Mouse (Mus musculus) CH12F3 (cell line): ENCODE data around the gene Acsm2.
"Not testable (repeated sequence)": the region's sequence is repeated elsewhere in the genome, so short reads cannot be mapped to it uniquely, and the experiment has no call there.

Experiments used
- in situ Hi-C: fragments of 300-500 bp; cut with MboI; formaldehyde crosslinking; loops from 2 replicates; pipeline ENCODE4 v1.14.3; 2020; ENCODE audit warnings: low sequenced_read_pairs

Gene Acsm2

GRCm38 (mm10) chr7:119560452-119560835 is 6.3 kb downstream of the Acsm2 start:
- in situ Hi-C loops = no loop called here

- in situ Hi-C loops = no loop called here
These were observed 7.3 kb downstream of the Acsm2 start for GRCm38 (mm10) chr7:119561441-119561840.

- in situ Hi-C loops = not testable (repeated sequence)
These were observed 8.3 kb downstream of the Acsm2 start for GRCm38 (mm10) chr7:119562476-119562875.

GRCm38 (mm10) chr7:119594530-119595107 is 40.5 kb downstream of the Acsm2 start:
- in situ Hi-C loops = no loop called here

- in situ Hi-C loops = no loop called here
These were observed 41.2 kb downstream of the Acsm2 start for GRCm38 (mm10) chr7:119595306-119595705.

- in situ Hi-C loops = no loop called here
These were observed 42.4 kb downstream of the Acsm2 start for GRCm38 (mm10) chr7:119596536-119596935.

- in situ Hi-C loops = no loop called here
These were observed 47.2 kb downstream of the Acsm2 start for GRCm38 (mm10) chr7:119601195-119601953.

- in situ Hi-C loops = no loop called here
These were observed 47.8 kb downstream of the Acsm2 start for GRCm38 (mm10) chr7:119601954-119602317.

GRCm38 (mm10) chr7:119604903-119605483 is 50.9 kb downstream of the Acsm2 start:
- in situ Hi-C loops = no loop called here

- in situ Hi-C loops = no loop called here
These were observed 52.0 kb downstream of the Acsm2 start for GRCm38 (mm10) chr7:119605926-119606663.

GRCm38 (mm10) chr7:119606664-119607076 is 52.5 kb downstream of the Acsm2 start, which contains the start of gene Acsm1:
TSS of gene Acsm1 (plus strand) at chr7:119607026.
- in situ Hi-C loops = no loop called here

- in situ Hi-C loops = no loop called here
These were observed 53.8 kb downstream of the Acsm2 start for GRCm38 (mm10) chr7:119607796-119608515.

GRCm38 (mm10) chr7:119616531-119616930 is 62.4 kb downstream of the Acsm2 start:
- in situ Hi-C loops = no loop called here

- in situ Hi-C loops = no loop called here
These were observed 63.5 kb downstream of the Acsm2 start for GRCm38 (mm10) chr7:119617593-119617992.

- in situ Hi-C loops = no loop called here
These were observed 64.2 kb downstream of the Acsm2 start for GRCm38 (mm10) chr7:119618209-119618935.

- in situ Hi-C loops = no loop called here
These were observed 66.0 kb downstream of the Acsm2 start for GRCm38 (mm10) chr7:119620157-119620556.

GRCm38 (mm10) chr7:119638773-119639172 is 84.6 kb downstream of the Acsm2 start:
- in situ Hi-C loops = no loop called here

GRCm38 (mm10) chr7:119642307-119642706 is 88.2 kb downstream of the Acsm2 start:
- in situ Hi-C loops = no loop called here
